Mouse (Mus musculus) lung, adult 2 months (tissue): ENCODE data around the gene Sct.

Experiments
- CTCF ChIP-seq: fragments of 200-500 bp; IDR thresholded peaks from 2 replicates; pipeline ENCODE4 v1.5.1; 2011; ENCODE audit warnings: mild to moderate bottlenecking, low read length, control low read depth; ENCODE audit not compliant: insufficient read depth
- POLR2A ChIP-seq: fragments of 200-500 bp; IDR thresholded peaks from 2 replicates; pipeline ENCODE4 v1.6.1; 2011; ENCODE audit warnings: low read depth, mild to moderate bottlenecking, control low read depth, low read length, borderline replicate concordance; ENCODE audit errors: extremely low read depth

GRCm38 (mm10) chr7:141304537-141304936 lies 25.6 kb upstream of the Sct start:
- TF ChIP-seq POLR2A (no peak), CTCF (no peak)
